Mouse (Mus musculus) spleen, adult 12 weeks (tissue): ENCODE measurements around the gene Mknk1.

Source experiments
- DNase-seq: peaks from one replicate; pipeline ENCODE4 v3.0.0; 2022; ENCODE audit warnings: low spot score

Gene Mknk1

GRCm38 (mm10) chr4:115894281-115894680 lies 55.3 kb downstream of the Mknk1 start:
- DNase-seq, result no peak

GRCm38 (mm10) chr4:115897901-115898631 lies 59.1 kb downstream of the Mknk1 start:
- no peak for DNase-seq

- DNase-seq, result peak; percentile 23
Measured at GRCm38 (mm10) chr4:115902816-115903215, 63.8 kb downstream of the Mknk1 start.

DNA sequence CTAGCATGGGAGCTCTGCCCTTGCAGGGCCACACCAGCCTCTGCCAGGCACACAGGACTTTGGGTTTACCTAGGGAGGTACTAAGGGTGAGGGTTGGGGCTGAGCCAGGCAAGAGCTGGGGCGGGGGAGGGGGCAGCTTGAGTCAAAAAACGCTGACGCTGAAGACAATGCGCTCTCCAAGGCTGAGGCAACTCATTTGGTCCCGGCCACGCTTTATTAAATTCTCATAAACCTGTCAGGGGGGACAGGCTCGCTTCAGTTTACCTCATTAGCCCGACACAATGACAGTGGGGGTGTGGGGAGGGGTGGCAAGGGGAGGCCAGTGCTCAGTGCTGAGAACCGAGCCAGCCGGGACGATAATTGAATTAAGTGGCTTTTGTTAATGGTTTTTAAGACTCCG lies 65.4 kb downstream of the Mknk1 start:
- no peak for DNase-seq

DNA sequence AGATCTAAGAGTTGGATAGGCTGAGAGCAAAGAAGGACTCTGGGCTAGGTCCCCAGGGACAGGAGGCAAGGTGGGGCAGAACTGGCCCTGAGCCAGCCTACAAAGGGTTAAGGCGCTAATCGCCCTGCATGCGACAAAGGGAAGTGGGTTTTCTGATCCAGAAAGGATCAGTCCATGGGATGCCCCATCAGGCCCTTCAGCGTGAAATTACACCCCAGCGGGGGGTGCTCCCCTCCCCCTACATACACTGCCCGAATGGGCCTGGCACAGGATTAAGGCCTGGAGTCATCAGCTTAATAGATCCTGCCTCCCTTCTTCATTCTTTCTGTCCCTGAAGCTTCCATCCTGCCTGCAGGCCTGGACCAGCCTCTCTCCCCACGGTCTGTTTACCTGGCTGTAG lies 66.7 kb downstream of the Mknk1 start:
- no peak for DNase-seq

DNA sequence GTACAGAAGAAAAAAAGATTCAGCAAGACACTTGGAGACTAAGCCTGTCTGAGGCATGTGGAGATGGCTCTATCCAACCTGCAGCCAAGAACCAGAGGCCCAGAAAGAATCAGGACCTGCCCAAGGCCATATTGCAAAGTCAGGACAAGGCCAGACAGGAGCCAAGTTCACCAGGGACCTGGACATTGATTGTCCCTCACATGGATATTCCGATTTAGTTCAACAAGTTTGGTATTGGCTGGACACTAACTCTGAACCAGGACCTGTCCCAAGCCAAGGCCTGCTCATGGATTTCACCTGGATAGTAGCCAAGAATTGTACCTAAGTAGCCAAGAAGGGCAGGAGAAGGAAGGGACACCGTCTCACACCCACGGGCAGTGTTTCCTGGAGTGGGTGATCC lies 67.8 kb downstream of the Mknk1 start:
- DNase-seq, result no peak

DNA sequence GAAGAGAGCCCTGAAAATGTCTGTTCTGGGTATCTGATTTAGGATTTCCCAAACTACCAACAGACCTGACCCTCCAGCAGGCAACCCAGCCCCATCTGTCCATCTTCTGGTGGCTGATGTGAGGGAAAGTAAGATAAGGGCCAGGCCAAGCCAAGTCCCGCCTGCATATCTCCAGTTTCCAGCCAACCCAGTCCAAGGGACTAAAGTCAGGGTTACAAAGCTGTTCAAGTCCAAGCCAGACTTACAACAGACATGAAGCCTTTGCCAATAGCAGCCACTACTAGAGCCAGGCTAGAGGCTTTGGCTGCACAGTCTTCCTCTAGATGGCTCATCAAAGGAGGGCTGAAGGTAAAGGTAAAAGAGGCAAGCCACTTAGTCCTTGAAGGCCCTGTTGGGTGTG lies 69.0 kb downstream of the Mknk1 start:
- DNase-seq, result no peak

DNA sequence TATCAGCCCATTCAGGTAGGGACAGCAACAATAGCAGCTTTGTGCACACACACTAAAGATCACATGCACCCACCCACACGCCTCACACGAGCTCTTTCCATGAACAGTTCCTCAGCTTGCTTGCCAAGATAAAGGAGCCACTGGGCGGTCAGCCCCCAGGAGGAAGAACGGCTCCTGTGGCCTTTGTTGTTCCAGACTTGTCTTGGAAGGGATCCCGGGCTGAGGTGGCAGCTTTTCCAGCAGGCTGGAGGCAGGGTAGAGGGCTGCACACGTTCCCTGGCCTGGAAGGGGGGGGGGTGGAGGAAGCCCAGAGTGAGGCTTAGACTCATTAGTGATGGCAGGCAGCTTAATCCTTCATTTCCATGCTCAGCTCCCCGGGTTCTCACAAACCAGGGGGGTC lies 69.6 kb downstream of the Mknk1 start:
- DNase-seq, result no peak

GRCm38 (mm10) chr4:115911586-115911985 lies 72.6 kb downstream of the Mknk1 start:
- no peak for DNase-seq

GRCm38 (mm10) chr4:115919911-115920310 lies 80.9 kb downstream of the Mknk1 start:
- no peak for DNase-seq

DNA sequence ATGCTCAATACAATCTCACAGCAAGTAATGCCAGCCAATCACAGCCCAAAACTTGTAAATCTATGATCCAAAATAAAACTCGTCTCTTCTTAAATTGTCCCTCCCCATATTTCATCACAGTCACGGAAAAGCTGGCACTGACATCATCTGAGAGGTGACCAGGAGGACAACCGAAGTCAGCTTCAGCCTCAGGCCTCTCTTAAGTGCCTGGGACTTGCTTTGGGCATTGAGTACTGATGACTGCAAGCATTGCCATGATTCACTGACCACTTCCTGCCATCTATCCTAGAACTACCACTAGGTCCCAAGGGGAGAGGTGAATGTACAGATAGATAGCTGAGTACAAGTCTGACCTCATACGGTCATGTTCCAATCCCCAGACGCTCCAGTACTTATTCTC lies 83.7 kb downstream of the Mknk1 start:
- no peak for DNase-seq

DNA sequence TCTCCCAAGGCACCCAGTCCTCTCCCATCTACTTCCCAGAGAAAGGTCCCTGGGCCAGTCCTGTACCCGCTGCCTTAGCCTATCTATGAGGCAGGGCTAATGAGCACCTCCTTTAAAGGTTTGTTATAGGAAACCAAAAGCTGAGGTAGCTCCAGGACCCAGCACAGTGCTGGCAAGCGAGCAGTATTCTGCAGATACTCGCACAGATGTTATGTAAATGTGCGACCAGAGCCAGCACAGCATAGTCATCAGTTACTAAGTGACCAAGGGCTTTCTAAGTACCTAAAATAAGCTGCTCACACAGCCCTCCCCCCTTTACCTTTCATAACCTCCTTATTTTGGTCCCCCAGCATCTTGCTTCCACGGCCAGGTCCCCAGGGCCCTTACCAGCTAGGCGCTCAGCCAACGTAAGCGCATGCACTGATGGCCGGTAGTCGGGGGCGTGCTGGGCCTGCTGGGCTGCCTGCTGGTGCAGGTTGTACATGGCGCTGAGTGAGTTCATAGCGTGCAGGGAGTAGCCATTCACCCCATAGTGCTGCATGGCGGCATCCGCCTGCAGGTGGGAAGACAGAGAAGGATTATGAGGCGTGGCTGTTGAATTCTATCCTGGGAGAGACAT lies 84.4 kb downstream of the Mknk1 start:
- DNase-seq, result no peak

DNA sequence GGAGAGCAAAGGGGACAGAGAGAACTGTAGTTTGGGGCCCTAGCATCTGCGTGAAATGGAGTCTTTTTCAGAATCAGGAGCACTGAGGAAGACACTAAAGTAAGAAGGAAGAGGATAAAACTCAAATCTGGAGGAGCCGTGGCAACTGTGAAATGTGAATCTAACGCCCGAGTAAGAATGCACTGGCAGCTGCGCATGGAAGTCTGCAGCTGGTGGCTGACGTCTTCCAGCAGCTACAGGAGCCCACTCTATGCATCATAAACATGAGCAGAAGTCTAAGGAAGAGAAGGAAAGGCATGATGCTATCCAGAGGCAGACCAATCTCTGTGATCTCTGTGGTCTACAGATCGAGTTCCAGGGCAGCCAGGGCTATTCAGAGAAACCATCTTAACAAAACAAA lies 88.6 kb downstream of the Mknk1 start:
- DNase-seq, result no peak
